In genomic region chr1:83099160-83099559, GRCm38 (mm10) we compare ENCODE assay signal across 35 mouse cellular contexts. TPM values are rescaled to one million over a fixed set of nuclear protein-coding genes. Genes with fewer than 3 reads are reported as not detected.
DNase-seq lines count a peak whose midpoint lies in the region; ATAC-seq and TF ChIP-seq lines count a peak whose summit lies in the region.
"Had no signal": no experiment of that assay in that cellular context is flagged by ENCODE, and none has a peak within 500 bp of the region (broad histone marks: within the 10 kb centered on the region; RNA-seq: fewer than 3 reads in every experiment).

No protein-coding gene starts in this region.

- H3K9ac ChIP-seq in heart, postnatal 0 days (replicated peaks; ENCODE audit: low read depth, low read length) = no peak overlapping the region
- H3K9ac ChIP-seq in midbrain, postnatal 0 days (replicated peaks; ENCODE audit: low read length, poor library complexity, severe bottlenecking) = no peak overlapping the region
- no peak overlapping the region for H3K9ac ChIP-seq in midbrain, embryonic 14.5 days (replicated peaks; ENCODE audit: low read length)
- H3K9ac ChIP-seq: embryonic facial prominence, embryonic 15.5 days; hindbrain, embryonic 14.5 days; limb, embryonic 13.5 days; lung, embryonic 15.5 days; neural tube, embryonic 13.5 days; stomach, embryonic 15.5 days had no signal

- H3K27ac ChIP-seq in heart, embryonic 10.5 days = peak overlapping the region; percentile 36; the same call in 1 of the 2 replicates
- peak overlapping the region; percentile 39; the same call in 1 of the 2 replicates for H3K27ac ChIP-seq in heart, postnatal 0 days (ENCODE audit: low read depth)
- no peak overlapping the region for H3K27ac ChIP-seq in midbrain, postnatal 0 days (ENCODE audit: low read depth, low read length)
- H3K27ac ChIP-seq in midbrain, embryonic 14.5 days (replicated peaks; ENCODE audit: low read depth, low read length) = no peak overlapping the region
- peak overlapping the region; percentile 92 for H3K27ac ChIP-seq in embryonic fibroblast, embryonic 13.5 days (ENCODE audit: insufficient read depth, low read length)
- H3K27ac ChIP-seq: embryonic facial prominence, embryonic 10.5 days; embryonic facial prominence, embryonic 15.5 days; hindbrain, embryonic 14.5 days; limb, embryonic 13.5 days; neural tube, embryonic 13.5 days; stomach, embryonic 15.5 days had no signal

- WGBS in heart, embryonic 10.5 days = 85% methylated on average over 2 of the region's 2 CpGs
- WGBS in heart, postnatal 0 days = 59% methylated on average over 2 of the region's 2 CpGs
- 84% methylated on average over 2 of the region's 2 CpGs for WGBS in midbrain, postnatal 0 days
- WGBS in midbrain, embryonic 14.5 days = 81% methylated on average over 2 of the region's 2 CpGs

- H3K4me2 ChIP-seq in heart, postnatal 0 days (ENCODE audit: low read depth, low read length) = no peak overlapping the region
- H3K4me2 ChIP-seq in midbrain, postnatal 0 days (ENCODE audit: low read depth, low read length, poor library complexity, severe bottlenecking) = no peak overlapping the region
- no peak overlapping the region for H3K4me2 ChIP-seq in midbrain, embryonic 14.5 days (ENCODE audit: low read length)
- H3K4me2 ChIP-seq: embryonic facial prominence, embryonic 15.5 days; hindbrain, embryonic 14.5 days; limb, embryonic 13.5 days; liver, embryonic 11.5 days; lung, embryonic 15.5 days; neural tube, embryonic 13.5 days; stomach, embryonic 15.5 days had no signal

- H3K4me3 ChIP-seq in heart, embryonic 10.5 days = no peak overlapping the region
- H3K4me3 ChIP-seq in heart, postnatal 0 days (ENCODE audit: low read depth, low read length) = no peak overlapping the region
- H3K4me3 ChIP-seq in midbrain, postnatal 0 days (ENCODE audit: low read depth, low read length) = no peak overlapping the region
- H3K4me3 ChIP-seq in midbrain, embryonic 14.5 days (replicated peaks; ENCODE audit: low read depth, low read length) = no peak overlapping the region
- H3K4me3 ChIP-seq in embryonic fibroblast, embryonic 13.5 days (ENCODE audit: insufficient read depth, low read length) = no peak overlapping the region
- H3K4me3 ChIP-seq: embryonic facial prominence, embryonic 10.5 days; embryonic facial prominence, embryonic 15.5 days; limb, embryonic 13.5 days; lung, embryonic 15.5 days; megakaryocyte, embryonic 14.5 days; neural tube, embryonic 13.5 days; stomach, embryonic 15.5 days had no signal

- no peak for TF ChIP-seq CTCF in heart, postnatal 0 days (IDR thresholded peaks at IDR 0.05; ENCODE audit: low read depth)
- no peak for TF ChIP-seq CTCF in midbrain, postnatal 0 days (IDR thresholded peaks at IDR 0.05)
- no peak for TF ChIP-seq CTCF in embryonic fibroblast, embryonic 13.5 days (IDR thresholded peaks at IDR 0.05; ENCODE audit: borderline replicate concordance, insufficient read depth, low read length)

- H3K4me1 ChIP-seq in heart, embryonic 10.5 days = peaks cover 8% of the 10 kb centered on the region; the same call in 1 of the 2 replicates
- H3K4me1 ChIP-seq in heart, postnatal 0 days (ENCODE audit: control insufficient read depth, insufficient read depth) = peaks cover 5% of the 10 kb centered on the region
- no peaks in the 10 kb centered on the region for H3K4me1 ChIP-seq in midbrain, postnatal 0 days (ENCODE audit: insufficient read depth, low read length)
- H3K4me1 ChIP-seq in midbrain, embryonic 14.5 days (ENCODE audit: control insufficient read depth, insufficient read depth, low read length) = no peaks in the 10 kb centered on the region
- peaks cover 18% of the 10 kb centered on the region for H3K4me1 ChIP-seq in embryonic fibroblast, embryonic 13.5 days (ENCODE audit: control insufficient read depth, insufficient read depth, low read length)
- H3K4me1 ChIP-seq: embryonic facial prominence, embryonic 10.5 days; megakaryocyte, embryonic 14.5 days; stomach, embryonic 15.5 days had no signal

- no peak for ATAC-seq in heart, postnatal 0 days (ENCODE audit: insufficient read depth, low read depth)
- ATAC-seq in midbrain, postnatal 0 days (ENCODE audit: low FRiP score) = 0 out of 2 replicates have a peak, but pooled peaks have one; percentile 41
- ATAC-seq in midbrain, embryonic 14.5 days (ENCODE audit: low FRiP score, low TSS enrichment) = no peak
- ATAC-seq: CD4-positive, CD25-positive, alpha-beta regulatory T cell, adult 4 months had no signal

- DNase-seq in heart, embryonic 10.5 days (ENCODE audit: low spot score) = no peak
- DNase-seq in heart, postnatal 25 days (ENCODE audit: low spot score) = no peak
- no peak for DNase-seq in heart, postnatal 0 days (ENCODE audit: low spot score)
- DNase-seq in heart, adult 8-10 months (ENCODE audit: low spot score) = no peak
- no peak for DNase-seq in midbrain, postnatal 0 days (ENCODE audit: low spot score)
- DNase-seq in midbrain, embryonic 14.5 days = no peak
- DNase-seq in gastrocnemius, adult 18-20 months (ENCODE audit: low spot score) = no peak
- DNase-seq: adrenal gland, postnatal 25 days; cerebellum, adult 8-10 months; cerebellum, postnatal 25 days; gastrocnemius, postnatal 25 days; heart, adult 11 months; heart, postnatal 4 days; kidney, postnatal 4 days; lung, postnatal 4 days; right cerebral cortex, postnatal 25 days had no signal

- TF ChIP-seq EP300 in heart, postnatal 0 days (IDR thresholded peaks at IDR 0.05; ENCODE audit: low read depth) = no peak

- H3K27me3 ChIP-seq in heart, embryonic 10.5 days (ENCODE audit: insufficient read depth, poor library complexity, severe bottlenecking) = no peaks in the 10 kb centered on the region
- no peaks in the 10 kb centered on the region for H3K27me3 ChIP-seq in heart, postnatal 0 days (ENCODE audit: control insufficient read depth, insufficient read depth, low read length)
- H3K27me3 ChIP-seq in midbrain, postnatal 0 days (ENCODE audit: insufficient read depth, low read length) = no peaks in the 10 kb centered on the region
- H3K27me3 ChIP-seq in midbrain, embryonic 14.5 days (ENCODE audit: control insufficient read depth, insufficient read depth, low read length) = no peaks in the 10 kb centered on the region
- H3K27me3 ChIP-seq: embryonic facial prominence, embryonic 15.5 days; limb, embryonic 13.5 days; lung, embryonic 15.5 days; megakaryocyte, embryonic 14.5 days; neural tube, embryonic 13.5 days; stomach, embryonic 15.5 days had no signal

- H3K9me3 ChIP-seq in heart, embryonic 10.5 days = no peaks in the 10 kb centered on the region
- H3K9me3 ChIP-seq in heart, postnatal 0 days (replicated peaks; ENCODE audit: control insufficient read depth, low read length) = no peaks in the 10 kb centered on the region
- H3K9me3 ChIP-seq in midbrain, postnatal 0 days (ENCODE audit: low read length) = no peaks in the 10 kb centered on the region
- no peaks in the 10 kb centered on the region for H3K9me3 ChIP-seq in midbrain, embryonic 14.5 days (ENCODE audit: control insufficient read depth, low read length)
- H3K9me3 ChIP-seq: embryonic facial prominence, embryonic 10.5 days; embryonic facial prominence, embryonic 15.5 days; limb, embryonic 13.5 days; lung, embryonic 15.5 days; megakaryocyte, embryonic 14.5 days; neural tube, embryonic 13.5 days; stomach, embryonic 15.5 days had no signal

- intact Hi-C loops in heart, postnatal 25 days (cut with DNase I) = no loop called here

- no peaks in the 10 kb centered on the region for H3K36me3 ChIP-seq in heart, embryonic 10.5 days
- H3K36me3 ChIP-seq in heart, postnatal 0 days (replicated peaks; ENCODE audit: control insufficient read depth, insufficient read depth, low read length) = no peaks in the 10 kb centered on the region
- H3K36me3 ChIP-seq in midbrain, postnatal 0 days (ENCODE audit: insufficient read depth, low read length) = no peaks in the 10 kb centered on the region
- no peaks in the 10 kb centered on the region for H3K36me3 ChIP-seq in midbrain, embryonic 14.5 days (ENCODE audit: control insufficient read depth, insufficient read depth, low read length)
- H3K36me3 ChIP-seq: embryonic facial prominence, embryonic 10.5 days; embryonic facial prominence, embryonic 15.5 days; limb, embryonic 13.5 days; lung, embryonic 15.5 days; neural tube, embryonic 13.5 days; stomach, embryonic 15.5 days had no signal

- TF ChIP-seq POLR2A in embryonic fibroblast, embryonic 13.5 days (IDR thresholded peaks at IDR 0.05; ENCODE audit: low read depth, low read length) = no peak

RNA-seq across cellular contexts. Expression of gene Ccl20, which starts 17.4 kb away (rescaled TPM):
- 0.21 and 0.34 TPM in 2 replicates for polyA plus RNA-seq in heart, embryonic 10.5 days (2016; fragmentation: Nextera tagmentation; extraction: Ambion mirVana)
- not detected for total RNA-seq in heart, postnatal 25 days (2021)
- total RNA-seq in heart, postnatal 0 days (2014; rRNA removed; ENCODE audit: low replicate concordance) = not detected in 2 replicates
- 0.15 TPM in 1 of 2 replicates, not detected in the other for polyA plus RNA-seq in heart, postnatal 0 days (2015; fragmentation: Nextera tagmentation; extraction: Ambion mirVana)
- total RNA-seq in heart, adult 8-10 months (2022) = not detected
- not detected in 2 replicates for total RNA-seq in midbrain, postnatal 0 days (2014; rRNA removed)
- polyA plus RNA-seq in midbrain, postnatal 0 days (2015; fragmentation: Nextera tagmentation; extraction: Ambion mirVana) = not detected in 2 replicates
- polyA plus RNA-seq in midbrain, embryonic 14.5 days (2014; fragmentation: Nextera tagmentation; extraction: Ambion mirVana) = not detected in 2 replicates
- polyA plus RNA-seq in embryonic fibroblast, embryonic 13.5 days (2011; ENCODE audit: insufficient read length, low read depth, missing spikeins) = 11.8 and 12.2 TPM in 2 replicates
- total RNA-seq in gastrocnemius, adult 18-20 months (2021) = not detected
- total RNA-seq: adrenal gland, adult 18-20 months; adrenal gland, postnatal 25 days; gastrocnemius, postnatal 25 days; heart, postnatal 4 days; layer of hippocampus, adult 8-10 months; layer of hippocampus, postnatal 25 days; left cerebral cortex, adult 8-10 months; left cerebral cortex, postnatal 36 days had no signal
- polyA plus RNA-seq: embryonic facial prominence, embryonic 10.5 days; hindbrain, embryonic 14.5 days; limb, embryonic 13.5 days; liver, embryonic 16.5 days; lung, embryonic 15.5 days; neural tube, embryonic 13.5 days had no signal

RNA-seq across cellular contexts. Expression of gene Krtap28-13, which starts 38.4 kb away (rescaled TPM):
- 0.25 TPM in 1 of 2 replicates, not detected in the other for polyA plus RNA-seq in heart, embryonic 10.5 days (2016; fragmentation: Nextera tagmentation; extraction: Ambion mirVana)
- total RNA-seq in heart, postnatal 25 days (2021) = not detected
- not detected in 2 replicates for total RNA-seq in heart, postnatal 0 days (2014; rRNA removed; ENCODE audit: low replicate concordance)
- polyA plus RNA-seq in heart, postnatal 0 days (2015; fragmentation: Nextera tagmentation; extraction: Ambion mirVana) = not detected in 2 replicates
- total RNA-seq in heart, adult 8-10 months (2022) = not detected
- total RNA-seq in midbrain, postnatal 0 days (2014; rRNA removed) = not detected in 2 replicates
- polyA plus RNA-seq in midbrain, postnatal 0 days (2015; fragmentation: Nextera tagmentation; extraction: Ambion mirVana) = not detected in 2 replicates
- polyA plus RNA-seq in midbrain, embryonic 14.5 days (2014; fragmentation: Nextera tagmentation; extraction: Ambion mirVana) = not detected in 2 replicates
- polyA plus RNA-seq in embryonic fibroblast, embryonic 13.5 days (2011; ENCODE audit: insufficient read length, low read depth, missing spikeins) = not detected in 2 replicates
- not detected for total RNA-seq in gastrocnemius, adult 18-20 months (2021)
- total RNA-seq: adrenal gland, adult 18-20 months; adrenal gland, postnatal 25 days; gastrocnemius, postnatal 25 days; heart, postnatal 4 days; layer of hippocampus, postnatal 25 days; left cerebral cortex, adult 8-10 months; left cerebral cortex, postnatal 36 days had no signal
- polyA plus RNA-seq: CD4-positive, CD25-positive, alpha-beta regulatory T cell, adult 4 months; embryonic facial prominence, embryonic 10.5 days; hindbrain, embryonic 14.5 days; kidney, adult 2 months; kidney, embryonic 16.5 days; limb, embryonic 13.5 days; liver, embryonic 11.5 days; liver, embryonic 16.5 days; lung, embryonic 15.5 days; neural tube, embryonic 13.5 days; stomach, embryonic 15.5 days had no signal

RNA-seq across cellular contexts. Expression of gene A030005K14Rik, which starts 40.0 kb away (rescaled TPM):
- polyA plus RNA-seq in heart, embryonic 10.5 days (2016; fragmentation: Nextera tagmentation; extraction: Ambion mirVana) = not detected in 2 replicates
- total RNA-seq in heart, postnatal 25 days (2021) = not detected
- not detected in 2 replicates for total RNA-seq in heart, postnatal 0 days (2014; rRNA removed; ENCODE audit: low replicate concordance)
- polyA plus RNA-seq in heart, postnatal 0 days (2015; fragmentation: Nextera tagmentation; extraction: Ambion mirVana) = not detected in 2 replicates
- not detected for total RNA-seq in heart, adult 8-10 months (2022)
- total RNA-seq in midbrain, postnatal 0 days (2014; rRNA removed) = not detected in 2 replicates
- not detected in 2 replicates for polyA plus RNA-seq in midbrain, postnatal 0 days (2015; fragmentation: Nextera tagmentation; extraction: Ambion mirVana)
- not detected in 2 replicates for polyA plus RNA-seq in midbrain, embryonic 14.5 days (2014; fragmentation: Nextera tagmentation; extraction: Ambion mirVana)
- polyA plus RNA-seq in embryonic fibroblast, embryonic 13.5 days (2011; ENCODE audit: insufficient read length, low read depth, missing spikeins) = not detected in 2 replicates
- not detected for total RNA-seq in gastrocnemius, adult 18-20 months (2021)
- total RNA-seq: adrenal gland, adult 18-20 months; adrenal gland, postnatal 25 days; gastrocnemius, postnatal 25 days; heart, postnatal 4 days; layer of hippocampus, adult 8-10 months; layer of hippocampus, postnatal 25 days; left cerebral cortex, adult 8-10 months; left cerebral cortex, postnatal 36 days had no signal
- polyA plus RNA-seq: CD4-positive, CD25-positive, alpha-beta regulatory T cell, adult 4 months; embryonic facial prominence, embryonic 10.5 days; hindbrain, embryonic 14.5 days; kidney, adult 2 months; kidney, embryonic 16.5 days; limb, embryonic 13.5 days; liver, embryonic 11.5 days; liver, embryonic 16.5 days; lung, embryonic 15.5 days; neural tube, embryonic 13.5 days; stomach, embryonic 15.5 days had no signal

RNA-seq across cellular contexts. Expression of gene Gm47969, which starts 54.4 kb away (rescaled TPM):
- polyA plus RNA-seq in heart, embryonic 10.5 days (2016; fragmentation: Nextera tagmentation; extraction: Ambion mirVana) = not detected in 2 replicates
- total RNA-seq in heart, postnatal 25 days (2021) = not detected
- total RNA-seq in heart, postnatal 0 days (2014; rRNA removed; ENCODE audit: low replicate concordance) = not detected in 2 replicates
- polyA plus RNA-seq in heart, postnatal 0 days (2015; fragmentation: Nextera tagmentation; extraction: Ambion mirVana) = not detected in 2 replicates
- not detected for total RNA-seq in heart, adult 8-10 months (2022)
- total RNA-seq in midbrain, postnatal 0 days (2014; rRNA removed) = not detected in 2 replicates
- polyA plus RNA-seq in midbrain, postnatal 0 days (2015; fragmentation: Nextera tagmentation; extraction: Ambion mirVana) = not detected in 2 replicates
- polyA plus RNA-seq in midbrain, embryonic 14.5 days (2014; fragmentation: Nextera tagmentation; extraction: Ambion mirVana) = not detected in 2 replicates
- not detected in 2 replicates for polyA plus RNA-seq in embryonic fibroblast, embryonic 13.5 days (2011; ENCODE audit: insufficient read length, low read depth, missing spikeins)
- total RNA-seq in gastrocnemius, adult 18-20 months (2021) = not detected
- total RNA-seq: adrenal gland, adult 18-20 months; adrenal gland, postnatal 25 days; gastrocnemius, postnatal 25 days; heart, postnatal 4 days; layer of hippocampus, adult 8-10 months; layer of hippocampus, postnatal 25 days; left cerebral cortex, adult 8-10 months; left cerebral cortex, postnatal 36 days had no signal
- polyA plus RNA-seq: CD4-positive, CD25-positive, alpha-beta regulatory T cell, adult 4 months; embryonic facial prominence, embryonic 10.5 days; hindbrain, embryonic 14.5 days; kidney, adult 2 months; kidney, embryonic 16.5 days; limb, embryonic 13.5 days; liver, embryonic 11.5 days; liver, embryonic 16.5 days; lung, embryonic 15.5 days; neural tube, embryonic 13.5 days; stomach, embryonic 15.5 days had no signal

RNA-seq across cellular contexts. Expression of gene Krtap28-10, which starts 56.9 kb away (rescaled TPM):
- not detected in 2 replicates for polyA plus RNA-seq in heart, embryonic 10.5 days (2016; fragmentation: Nextera tagmentation; extraction: Ambion mirVana)
- total RNA-seq in heart, postnatal 25 days (2021) = not detected
- total RNA-seq in heart, postnatal 0 days (2014; rRNA removed; ENCODE audit: low replicate concordance) = not detected in 2 replicates
- polyA plus RNA-seq in heart, postnatal 0 days (2015; fragmentation: Nextera tagmentation; extraction: Ambion mirVana) = not detected in 2 replicates
- total RNA-seq in heart, adult 8-10 months (2022) = not detected
- total RNA-seq in midbrain, postnatal 0 days (2014; rRNA removed) = not detected in 2 replicates
- not detected in 2 replicates for polyA plus RNA-seq in midbrain, postnatal 0 days (2015; fragmentation: Nextera tagmentation; extraction: Ambion mirVana)
- polyA plus RNA-seq in midbrain, embryonic 14.5 days (2014; fragmentation: Nextera tagmentation; extraction: Ambion mirVana) = not detected in 2 replicates
- not detected in 2 replicates for polyA plus RNA-seq in embryonic fibroblast, embryonic 13.5 days (2011; ENCODE audit: insufficient read length, low read depth, missing spikeins)
- not detected for total RNA-seq in gastrocnemius, adult 18-20 months (2021)
- total RNA-seq: adrenal gland, adult 18-20 months; adrenal gland, postnatal 25 days; gastrocnemius, postnatal 25 days; heart, postnatal 4 days; layer of hippocampus, adult 8-10 months; layer of hippocampus, postnatal 25 days; left cerebral cortex, adult 8-10 months; left cerebral cortex, postnatal 36 days had no signal
- polyA plus RNA-seq: CD4-positive, CD25-positive, alpha-beta regulatory T cell, adult 4 months; embryonic facial prominence, embryonic 10.5 days; hindbrain, embryonic 14.5 days; kidney, adult 2 months; kidney, embryonic 16.5 days; limb, embryonic 13.5 days; liver, embryonic 11.5 days; liver, embryonic 16.5 days; lung, embryonic 15.5 days; neural tube, embryonic 13.5 days; stomach, embryonic 15.5 days had no signal

Comparison
In these comparisons a context has a peak if more than half of its experiments do, and no peak if none do; other contexts are left out.
1. H3K27ac ChIP-seq: peak in heart, embryonic 10.5 days (single experiment), heart, postnatal 0 days (single experiment) and embryonic fibroblast, embryonic 13.5 days (single experiment); none in midbrain, postnatal 0 days (single experiment) and midbrain, embryonic 14.5 days (single experiment).